Mouse (Mus musculus): ENCODE data around the gene Scn3b.

GRCm38 (mm10) chr9:40293286-40293685, 24.3 kb downstream of the Scn3b start:
- TF ChIP-seq CTCF (IDR thresholded peaks at IDR 0.05; ENCODE audit: low read depth) (no peak), EP300 (IDR thresholded peaks at IDR 0.05; ENCODE audit: low read depth) (no peak)
